Mouse (Mus musculus) heart, postnatal 0 days (tissue): ENCODE measurements at regions not wholly inside any gene's neighbourhood (a gene's known extent, or its start where the extent isn't known, plus 50 kb on each side); places are given as distances from the start of the nearest gene placed in this dataset.

Experiments
- CTCF ChIP-seq: IDR thresholded peaks from 2 replicates; pipeline ENCODE4 v1.5.1; 2016; ENCODE audit warnings: antibody characterized with exemption, control low read depth, low read depth
- EP300 ChIP-seq: IDR thresholded peaks from 2 replicates; pipeline ENCODE4 v1.6.1; 2016; ENCODE audit warnings: antibody characterized with exemption, low read depth

DNA sequence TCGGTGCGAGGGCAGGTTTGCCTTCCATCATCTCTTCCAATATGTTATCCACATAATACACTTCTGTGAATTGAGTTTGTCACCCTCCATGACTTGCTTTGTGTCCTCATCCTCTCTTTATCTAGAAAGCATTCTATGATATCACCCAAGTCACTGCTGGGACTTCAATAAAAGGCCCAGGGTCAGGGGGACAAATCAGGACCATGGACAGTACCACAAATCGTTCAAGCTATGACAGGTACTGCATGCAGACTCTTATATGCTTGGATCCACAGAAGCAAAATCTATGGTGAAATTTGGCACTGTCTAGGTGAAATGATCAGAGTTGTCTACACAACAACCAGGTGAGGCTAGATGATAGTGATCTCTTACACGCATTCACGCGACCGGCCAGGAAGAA, 95.9 kb upstream of the Foxb1 start:
- TF ChIP-seq CTCF (no peak), EP300 (no peak)
